Mouse (Mus musculus) layer of hippocampus, adult 18-20 months (tissue): Measurements from ENCODE around the gene Ttc7. TPM values are rescaled to one million over a fixed set of nuclear protein-coding genes. Genes with fewer than 3 reads are reported as not detected.
"Not testable (repeated sequence)": the region's sequence is repeated elsewhere in the genome, so short reads cannot be mapped to it uniquely, and the experiment has no call there.

Experiments used
- DNase-seq, 2 experiments: peaks; one replicate each; pipeline ENCODE4 v3.0.0; 2022; ENCODE audit warnings: low spot score in 2 of 2
- total RNA-seq, 2 experiments: library from RNA; stranded (reverse); gene quantifications; 2 replicates each; pipeline ENCODE4 v1.2.3; 2021

Gene Ttc7
- total RNA-seq, 2 experiments from 2014 or later, result 7.5 to 8.0 TPM

- no peak for DNase-seq
Measured at GRCm38 (mm10) chr17:87285731-87286465, 3.2 kb downstream of the Ttc7 start.

- no peak for DNase-seq
Measured at GRCm38 (mm10) chr17:87286481-87287143, 3.9 kb downstream of the Ttc7 start.

GRCm38 (mm10) chr17:87287197-87287777, 4.6 kb downstream of the Ttc7 start:
- DNase-seq, result no peak

GRCm38 (mm10) chr17:87288131-87288530, 5.4 kb downstream of the Ttc7 start:
- no peak for DNase-seq

- no peak for DNase-seq
Measured at GRCm38 (mm10) chr17:87289367-87289766, 6.7 kb downstream of the Ttc7 start.

- DNase-seq, result no peak
Measured at GRCm38 (mm10) chr17:87291037-87291436, 8.4 kb downstream of the Ttc7 start.

GRCm38 (mm10) chr17:87291782-87292181, 9.1 kb downstream of the Ttc7 start:
- DNase-seq, result no peak

GRCm38 (mm10) chr17:87293125-87293524, 10.4 kb downstream of the Ttc7 start:
- DNase-seq, result no peak

- no peak for DNase-seq
Measured at GRCm38 (mm10) chr17:87295738-87296137, 13.1 kb downstream of the Ttc7 start.

- DNase-seq, result not testable (repeated sequence)
Measured at GRCm38 (mm10) chr17:87296701-87297100, 14.0 kb downstream of the Ttc7 start.

- DNase-seq, result no peak
Measured at GRCm38 (mm10) chr17:87298944-87299343, 16.3 kb downstream of the Ttc7 start.

GRCm38 (mm10) chr17:87300340-87300739, 17.7 kb downstream of the Ttc7 start:
- DNase-seq, result no peak

GRCm38 (mm10) chr17:87301607-87302006, 18.9 kb downstream of the Ttc7 start:
- not testable (repeated sequence) for DNase-seq

- DNase-seq, result no peak
Measured at GRCm38 (mm10) chr17:87302014-87302794, 19.5 kb downstream of the Ttc7 start.

- no peak for DNase-seq
Measured at GRCm38 (mm10) chr17:87304151-87304894, 21.6 kb downstream of the Ttc7 start.

GRCm38 (mm10) chr17:87305065-87305464, 22.4 kb downstream of the Ttc7 start:
- DNase-seq, result no peak

GRCm38 (mm10) chr17:87306746-87307145, 24.1 kb downstream of the Ttc7 start:
- DNase-seq, result no peak

GRCm38 (mm10) chr17:87309073-87309788, 26.5 kb downstream of the Ttc7 start:
- no peak for DNase-seq

- DNase-seq, result no peak
Measured at GRCm38 (mm10) chr17:87310497-87310896, 27.8 kb downstream of the Ttc7 start.

GRCm38 (mm10) chr17:87312351-87312750, 29.7 kb downstream of the Ttc7 start:
- DNase-seq, result no peak
